Mouse (Mus musculus) frontal cortex, postnatal 10 days (tissue): ENCODE data around the gene P2ry14.
"Not testable (repeated sequence)": the region's sequence is repeated elsewhere in the genome, so short reads cannot be mapped to it uniquely, and the experiment has no call there.

ENCODE experiments used
- DNase-seq, 2 experiments: peaks; one replicate each; pipeline ENCODE4 v3.0.0; 2022; ENCODE audit warnings: low spot score in 2 of 2, mixed read lengths in 1 of 2

Gene P2ry14

GRCm38 (mm10) chr3:59145194-59145593 is 8.2 kb downstream of the P2ry14 start:
- DNase-seq, result no peak

GRCm38 (mm10) chr3:59141507-59142305 is 11.7 kb downstream of the P2ry14 start:
- no peak for DNase-seq

GRCm38 (mm10) chr3:59140941-59141340 is 12.5 kb downstream of the P2ry14 start:
- DNase-seq, result not testable (repeated sequence)

GRCm38 (mm10) chr3:59140115-59140514 is 13.3 kb downstream of the P2ry14 start:
- no peak for DNase-seq

GRCm38 (mm10) chr3:59139651-59140051 is 13.8 kb downstream of the P2ry14 start:
- DNase-seq, result no peak

- no peak for DNase-seq
Measured at GRCm38 (mm10) chr3:59138946-59139468, 14.4 kb downstream of the P2ry14 start.

- peak in 1 of 2 experiments; percentile 32 for DNase-seq
Measured at GRCm38 (mm10) chr3:59135911-59136653, 17.3 kb downstream of the P2ry14 start.

GRCm38 (mm10) chr3:59133189-59133588 is 20.2 kb downstream of the P2ry14 start:
- DNase-seq, result no peak

GRCm38 (mm10) chr3:59131966-59132365 is 21.5 kb downstream of the P2ry14 start:
- no peak for DNase-seq

GRCm38 (mm10) chr3:59131081-59131480 is 22.3 kb downstream of the P2ry14 start:
- no peak for DNase-seq

- DNase-seq, result no peak
Measured at GRCm38 (mm10) chr3:59130431-59130830, 23.0 kb downstream of the P2ry14 start.

- no peak for DNase-seq
Measured at GRCm38 (mm10) chr3:59129547-59129946, 23.9 kb downstream of the P2ry14 start.

GRCm38 (mm10) chr3:59128681-59129080 is 24.7 kb downstream of the P2ry14 start:
- no peak for DNase-seq

- DNase-seq, result no peak
Measured at GRCm38 (mm10) chr3:59125783-59126555, 27.4 kb downstream of the P2ry14 start.

GRCm38 (mm10) chr3:59125022-59125421 is 28.4 kb downstream of the P2ry14 start:
- no peak for DNase-seq

GRCm38 (mm10) chr3:59121780-59122449 is 31.5 kb downstream of the P2ry14 start:
- DNase-seq, result no peak

- no peak for DNase-seq
Measured at GRCm38 (mm10) chr3:59121067-59121730, 32.2 kb downstream of the P2ry14 start.

GRCm38 (mm10) chr3:59113973-59114517 is 39.4 kb downstream of the P2ry14 start:
- no peak for DNase-seq

- DNase-seq, result not testable (repeated sequence)
Measured at GRCm38 (mm10) chr3:59113291-59113690, 40.1 kb downstream of the P2ry14 start.

GRCm38 (mm10) chr3:59111944-59112343 is 41.5 kb downstream of the P2ry14 start:
- DNase-seq, result no peak
